Mouse (Mus musculus) brown adipose tissue, adult 24 weeks (tissue): ENCODE measurements at regions not wholly inside any gene's neighbourhood (a gene's known extent, or its start where the extent isn't known, plus 50 kb on each side); places are given as distances from the start of the nearest gene placed in this dataset.

ENCODE experiments used
- H3K27ac ChIP-seq: fragments of 200-500 bp; replicated peaks from 2 replicates; pipeline ENCODE4 v1.5.1; 2012; ENCODE audit warnings: low read depth, mild to moderate bottlenecking, low read length
- H3K4me1 ChIP-seq: fragments of 200-500 bp; 2 replicates; pipeline ENCODE4 v1.6.1; 2012; ENCODE audit warnings: low read length, mixed read lengths; ENCODE audit not compliant: control insufficient read depth, insufficient read depth, insufficient read length
- H3K4me3 ChIP-seq: fragments of 200-500 bp; 2 replicates; pipeline ENCODE4 v1.5.1; 2012; ENCODE audit warnings: low read depth, mild to moderate bottlenecking, low read length, moderate library complexity; ENCODE audit not compliant: insufficient read depth

DNA sequence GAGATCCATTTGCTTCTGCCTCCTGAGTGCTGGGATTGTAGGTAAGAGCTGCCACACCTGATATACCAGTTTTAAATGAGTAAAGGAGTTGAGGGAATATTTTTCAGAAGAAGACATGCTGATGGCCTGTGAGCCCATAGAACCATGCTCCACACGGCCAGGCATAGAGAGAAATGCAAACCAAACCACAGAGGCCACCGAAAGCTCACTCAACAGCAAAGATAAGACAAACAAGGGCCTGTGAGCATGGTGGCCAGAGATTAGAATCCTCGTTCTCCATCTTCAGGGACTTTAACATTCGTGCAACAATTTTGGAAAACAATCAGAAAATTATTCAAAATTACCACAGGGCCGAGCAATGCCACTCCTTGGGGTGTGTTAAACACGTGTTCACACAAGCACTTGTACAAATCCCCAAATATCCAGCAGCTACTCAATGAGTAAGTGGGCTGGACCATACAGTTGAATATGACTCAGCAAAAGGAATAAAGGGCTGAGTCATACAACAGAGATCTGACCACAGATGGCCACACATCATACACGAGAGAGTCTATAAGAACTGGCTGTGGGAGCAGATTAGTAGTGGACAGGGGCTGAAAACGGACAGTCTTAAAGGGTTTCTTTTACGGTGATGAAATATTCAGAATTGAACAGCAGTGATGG, 147.8 kb upstream of the Dapk1 start:
- no peak overlapping the region for H3K27ac ChIP-seq
- H3K4me3 ChIP-seq: no peak overlapping the region
- no peaks in the 10 kb centered on the region for H3K4me1 ChIP-seq

DNA sequence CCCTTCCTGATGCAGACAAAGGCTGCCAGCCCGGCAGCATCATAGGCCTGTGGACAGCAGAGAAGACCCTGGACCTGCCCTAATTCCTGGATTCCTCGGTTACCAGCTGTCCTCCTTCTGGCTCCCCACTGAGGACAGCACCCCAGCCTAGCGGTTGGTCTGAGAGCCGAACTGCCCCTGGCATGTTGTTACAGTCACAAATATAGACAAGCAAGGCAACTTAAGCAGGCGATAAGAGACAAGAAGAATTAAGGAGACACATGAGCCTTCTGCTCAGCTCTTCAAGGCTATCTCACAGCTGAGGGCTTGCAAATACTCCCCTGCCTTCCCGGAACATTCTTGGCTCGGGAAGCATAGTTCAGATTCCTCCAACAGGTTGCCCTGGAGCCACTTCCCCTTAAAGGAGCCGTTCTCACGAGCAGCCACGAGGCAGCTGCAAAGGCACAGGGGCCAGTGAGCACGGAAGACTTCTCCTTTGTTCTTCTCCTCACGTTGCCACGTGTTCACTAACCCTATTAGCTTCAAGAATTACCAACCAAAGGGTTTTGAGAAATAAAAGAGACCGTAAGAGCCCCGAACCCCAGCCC, 146.6 kb upstream of the Dapk1 start:
- Histone ChIP-seq H3K4me1 (no peaks in the 10 kb centered on the region), H3K27ac (no peak overlapping the region), H3K4me3 (0 out of 2 replicates have a peak overlapping the region, but pooled peaks have one; percentile 21)

DNA sequence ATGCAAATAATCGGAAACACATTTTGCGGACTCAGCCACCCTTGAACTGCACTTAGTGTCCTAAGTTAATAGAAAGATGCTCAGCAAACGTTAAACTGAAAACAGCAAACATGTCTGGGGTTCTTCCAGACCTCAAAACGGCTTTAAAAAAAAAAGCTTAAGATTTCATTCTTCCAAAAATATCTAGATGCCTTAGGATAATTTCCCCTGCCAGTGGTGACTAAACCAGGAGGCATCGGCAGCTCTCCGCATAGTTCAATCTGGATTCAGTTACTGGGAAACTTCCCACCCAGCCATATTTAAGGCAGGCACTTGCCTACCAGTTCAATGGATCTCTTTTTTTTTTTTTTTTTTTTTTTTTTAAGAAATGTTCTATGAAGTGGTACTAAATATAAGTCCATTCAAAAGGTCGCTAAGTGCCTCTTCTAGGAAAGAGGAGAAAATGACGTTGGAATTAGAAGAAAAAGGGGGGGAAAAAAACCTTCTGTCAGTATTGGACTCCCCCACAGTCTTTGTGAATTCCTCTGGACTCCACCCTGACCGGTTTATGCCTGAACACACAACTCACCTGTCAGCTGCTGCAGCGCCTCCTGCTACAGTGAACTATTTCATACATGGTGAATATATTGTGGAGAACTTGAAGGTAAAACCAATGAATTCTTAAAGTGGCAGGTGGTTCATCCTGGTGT, 145.7 kb upstream of the Dapk1 start:
- no peaks in the 10 kb centered on the region for H3K4me1 ChIP-seq
- no peak overlapping the region for H3K27ac ChIP-seq
- H3K4me3 ChIP-seq: no peak overlapping the region

DNA sequence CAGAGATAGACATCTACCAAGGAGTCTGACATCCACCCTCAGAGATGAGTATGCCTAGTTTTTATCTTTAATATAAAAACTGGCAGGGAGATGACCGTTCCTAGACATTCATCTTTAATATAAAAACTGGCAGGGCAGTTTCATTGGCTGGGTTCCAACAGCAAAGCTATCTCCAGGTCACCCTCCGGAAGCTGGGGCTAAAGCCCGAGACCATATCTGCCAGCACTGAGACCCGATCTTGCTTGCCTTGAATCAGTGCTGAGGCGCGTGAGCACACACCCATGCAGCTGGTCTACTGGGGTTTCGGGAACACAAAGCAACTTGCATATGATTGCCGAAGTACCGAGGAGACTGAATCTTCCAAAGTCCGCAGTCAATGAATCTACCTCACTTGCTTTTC, 144.5 kb upstream of the Dapk1 start:
- no peaks in the 10 kb centered on the region for H3K4me1 ChIP-seq
- H3K27ac ChIP-seq: no peak overlapping the region
- no peak overlapping the region for H3K4me3 ChIP-seq

DNA sequence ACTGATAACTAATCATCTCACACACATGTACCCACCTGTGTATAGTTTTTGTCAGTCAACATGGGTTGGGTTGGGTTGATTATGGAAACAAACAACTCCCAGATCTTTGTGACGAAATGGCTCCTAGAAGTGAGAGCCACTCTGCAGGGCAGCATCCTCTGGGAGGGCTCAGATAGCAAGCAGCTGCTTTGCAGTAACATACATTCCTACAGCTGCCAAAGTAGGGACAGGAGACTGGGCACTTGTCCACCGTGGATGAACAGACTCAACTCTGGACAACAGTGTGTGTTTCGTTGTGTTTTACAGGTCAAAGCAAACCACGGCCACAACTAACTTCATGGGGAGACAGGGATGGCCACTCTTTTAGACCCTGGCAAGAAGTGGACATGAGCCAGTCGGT, 142.7 kb upstream of the Dapk1 start:
- Histone ChIP-seq H3K4me3 (no peak overlapping the region), H3K4me1 (no peaks in the 10 kb centered on the region), H3K27ac (no peak overlapping the region)

DNA sequence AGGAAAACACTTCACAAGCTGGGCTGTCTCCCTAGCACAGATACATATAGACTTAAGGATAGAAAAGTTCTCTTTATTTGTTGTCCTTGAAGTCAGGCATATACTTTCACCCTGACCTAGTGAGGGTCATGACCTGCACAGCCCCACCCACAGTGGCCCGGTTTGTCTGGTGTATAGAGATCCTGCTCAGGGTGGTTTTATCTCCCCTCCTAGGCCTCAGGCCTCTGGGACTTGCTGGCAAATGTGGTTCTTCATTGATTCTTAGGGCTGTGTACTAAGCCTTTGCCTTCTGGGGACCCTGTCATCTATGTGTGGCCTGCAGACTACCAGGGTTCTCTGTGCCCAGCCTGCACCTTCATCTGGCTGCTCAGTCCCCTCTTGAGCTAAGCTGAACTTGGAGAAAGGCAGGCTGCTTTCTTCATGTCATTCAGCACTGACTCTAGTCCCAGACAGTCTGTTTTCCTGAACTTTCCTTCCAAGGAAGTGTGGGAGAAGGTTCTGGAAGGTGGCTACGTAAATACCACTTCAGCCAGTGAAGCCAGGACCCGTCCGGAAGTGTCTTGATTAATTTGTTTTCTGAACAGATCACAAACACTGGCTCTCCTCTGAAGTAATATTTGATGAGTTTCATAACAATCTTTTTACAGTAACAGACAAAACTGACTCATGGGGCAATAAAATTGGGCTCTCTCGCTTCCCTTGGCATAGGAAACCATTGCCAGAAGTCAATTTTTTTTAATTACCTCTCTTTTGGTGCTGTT, 135.0 kb upstream of the Dapk1 start:
- Histone ChIP-seq H3K4me3 (no peak overlapping the region), H3K4me1 (peaks cover 6% of the 10 kb centered on the region), H3K27ac (peak overlapping the region; percentile 15; the same call in 1 of the 2 replicates)

DNA sequence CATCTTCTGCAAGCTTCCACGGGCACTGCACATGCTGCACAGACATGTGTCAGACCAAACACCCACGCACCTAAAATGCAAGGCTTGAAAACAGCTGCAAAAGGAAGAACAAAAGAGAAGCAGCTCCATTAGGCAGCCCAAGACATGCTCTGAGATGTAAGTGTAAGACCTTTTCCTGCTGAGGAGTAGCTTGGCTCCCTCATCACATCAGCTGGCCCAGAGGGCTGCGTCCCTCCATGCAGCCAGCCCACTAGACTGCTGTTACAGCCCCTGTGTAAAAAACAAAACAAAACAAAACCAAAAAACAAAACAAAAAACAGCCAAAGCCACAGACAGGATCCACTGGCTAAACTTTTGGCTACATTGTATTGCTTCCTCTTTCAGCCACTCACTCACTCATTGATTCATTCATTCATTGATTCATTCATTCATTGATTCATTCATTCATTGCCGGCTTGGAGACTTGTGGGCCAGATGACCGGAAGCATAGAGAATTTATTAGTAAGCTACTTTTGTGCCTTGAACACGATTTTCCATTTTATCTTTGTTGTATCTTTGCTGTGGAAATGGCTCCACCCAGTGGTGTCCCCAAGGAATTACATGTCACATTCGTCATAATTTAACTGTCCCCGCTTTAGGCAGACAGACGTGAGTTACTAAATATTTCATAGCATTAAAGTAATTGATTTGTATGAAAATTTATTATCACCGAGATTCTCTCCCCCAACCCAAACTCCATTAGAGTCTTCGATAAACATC, 133.7 kb upstream of the Dapk1 start:
- Histone ChIP-seq H3K4me3 (no peak overlapping the region), H3K4me1 (peaks cover 6% of the 10 kb centered on the region), H3K27ac (no peak overlapping the region)

DNA sequence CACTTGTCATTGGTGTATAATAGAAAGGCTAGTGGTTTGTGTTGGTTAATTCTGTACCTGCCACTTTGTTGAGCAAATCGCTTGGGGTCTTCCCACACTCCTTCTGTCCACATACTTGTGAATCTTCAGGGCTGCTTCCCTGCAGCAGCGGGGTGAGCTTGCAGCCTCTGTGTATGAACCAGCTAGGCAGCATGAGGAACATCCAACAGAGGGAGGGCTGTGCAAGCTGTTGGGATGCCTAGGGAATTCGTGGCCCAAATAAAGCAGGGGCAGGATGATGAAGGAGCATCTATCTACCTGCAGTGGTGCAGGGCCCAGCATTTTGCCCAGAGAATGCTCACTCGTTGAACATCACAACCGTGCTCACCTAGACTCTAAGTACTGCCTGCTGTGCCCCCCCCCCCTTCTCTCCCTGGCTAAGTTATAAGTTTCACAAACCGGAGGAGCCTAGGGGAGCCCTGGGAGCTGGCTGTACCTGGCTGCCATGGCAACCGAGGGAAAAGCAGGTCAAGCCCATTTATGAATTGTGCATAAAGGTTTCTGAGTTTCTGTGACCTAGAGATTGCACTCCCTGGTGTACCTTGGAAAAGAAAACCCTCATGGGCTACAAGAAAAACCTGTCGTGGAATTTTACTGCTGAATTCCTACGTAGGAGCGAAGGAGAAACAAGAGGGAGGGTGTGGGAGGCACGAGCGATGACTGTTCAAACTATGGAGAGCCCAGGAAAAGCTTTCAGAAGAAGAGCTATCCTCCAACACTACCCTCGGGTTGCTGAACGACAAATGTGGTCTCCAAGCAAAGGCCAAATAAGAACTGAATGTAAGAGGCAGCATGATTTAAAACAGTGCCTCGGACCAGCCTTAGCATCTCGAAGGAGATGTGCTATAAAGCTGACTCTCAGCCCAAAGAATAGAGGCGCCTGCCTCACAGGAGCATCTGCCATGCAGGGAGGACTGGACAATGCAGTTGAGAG, 131.0 kb upstream of the Dapk1 start:
- Histone ChIP-seq H3K27ac (no peak overlapping the region), H3K4me3 (no peak overlapping the region), H3K4me1 (peaks cover 6% of the 10 kb centered on the region)

DNA sequence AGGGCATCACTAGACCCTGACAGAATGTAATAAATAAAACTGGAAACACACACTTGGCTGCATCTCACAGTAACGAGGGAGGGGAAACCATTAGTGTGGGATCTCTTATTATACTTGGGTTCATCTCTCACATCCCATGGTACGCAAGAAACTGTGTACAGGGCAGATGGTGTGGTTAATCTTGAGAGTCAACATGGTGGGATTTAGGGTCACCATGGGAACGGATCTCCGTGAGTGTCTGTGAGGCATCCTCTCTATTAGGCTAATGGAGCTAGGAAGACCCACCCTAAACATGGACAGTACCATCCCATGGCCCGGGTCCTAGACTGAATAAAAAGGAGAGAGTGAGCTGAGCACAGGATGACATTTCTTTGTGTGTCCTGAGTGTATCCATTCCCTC, 130.1 kb upstream of the Dapk1 start:
- no peak overlapping the region for H3K4me3 ChIP-seq
- peaks cover 5% of the 10 kb centered on the region for H3K4me1 ChIP-seq
- H3K27ac ChIP-seq: no peak overlapping the region

DNA sequence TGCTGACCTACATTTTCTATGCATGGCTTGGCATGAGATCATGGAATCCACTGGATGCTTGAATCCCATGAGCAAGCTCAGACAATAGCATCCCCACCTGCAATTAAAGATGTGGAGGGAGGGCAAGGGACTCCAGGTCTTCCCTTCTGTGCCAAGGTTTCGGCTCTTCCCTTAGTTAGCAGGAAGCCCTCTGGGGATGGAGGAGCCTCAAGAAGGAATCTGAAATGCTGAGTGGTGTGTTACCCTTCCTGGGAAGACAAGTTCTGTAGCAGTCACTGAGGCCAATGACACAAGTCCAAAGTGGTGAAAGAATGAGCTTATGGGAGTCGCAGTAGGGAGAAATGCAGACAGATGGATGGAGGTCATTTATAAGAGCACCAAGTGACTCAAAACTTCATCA, 125.4 kb upstream of the Dapk1 start:
- H3K4me1 ChIP-seq: 0 out of 2 replicates have a peak, but pooled peaks cover 2% of the 10 kb centered on the region
- no peak overlapping the region for H3K27ac ChIP-seq
- no peak overlapping the region for H3K4me3 ChIP-seq

DNA sequence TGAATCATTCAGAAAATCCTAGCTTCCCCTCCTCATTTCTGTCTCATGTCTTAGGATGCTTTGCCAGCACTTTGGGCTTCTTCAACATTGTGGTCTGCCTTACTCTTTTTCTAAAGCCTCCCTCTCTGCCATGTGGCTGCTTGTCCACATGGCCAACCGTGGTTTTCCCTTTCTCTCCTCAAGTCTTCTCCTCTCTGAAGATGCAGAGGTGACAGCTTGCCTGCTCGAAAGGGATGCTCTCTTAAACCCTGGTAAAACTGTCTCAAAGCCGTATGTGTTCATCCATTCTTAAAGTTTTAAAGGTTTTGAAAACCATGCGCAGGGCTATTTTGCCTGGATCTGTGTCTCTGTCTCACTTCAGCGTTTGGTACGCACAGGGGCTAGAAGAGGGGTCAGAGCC, 123.4 kb upstream of the Dapk1 start:
- 0 out of 2 replicates have a peak, but pooled peaks cover 2% of the 10 kb centered on the region for H3K4me1 ChIP-seq
- H3K27ac ChIP-seq: no peak overlapping the region
- H3K4me3 ChIP-seq: no peak overlapping the region

DNA sequence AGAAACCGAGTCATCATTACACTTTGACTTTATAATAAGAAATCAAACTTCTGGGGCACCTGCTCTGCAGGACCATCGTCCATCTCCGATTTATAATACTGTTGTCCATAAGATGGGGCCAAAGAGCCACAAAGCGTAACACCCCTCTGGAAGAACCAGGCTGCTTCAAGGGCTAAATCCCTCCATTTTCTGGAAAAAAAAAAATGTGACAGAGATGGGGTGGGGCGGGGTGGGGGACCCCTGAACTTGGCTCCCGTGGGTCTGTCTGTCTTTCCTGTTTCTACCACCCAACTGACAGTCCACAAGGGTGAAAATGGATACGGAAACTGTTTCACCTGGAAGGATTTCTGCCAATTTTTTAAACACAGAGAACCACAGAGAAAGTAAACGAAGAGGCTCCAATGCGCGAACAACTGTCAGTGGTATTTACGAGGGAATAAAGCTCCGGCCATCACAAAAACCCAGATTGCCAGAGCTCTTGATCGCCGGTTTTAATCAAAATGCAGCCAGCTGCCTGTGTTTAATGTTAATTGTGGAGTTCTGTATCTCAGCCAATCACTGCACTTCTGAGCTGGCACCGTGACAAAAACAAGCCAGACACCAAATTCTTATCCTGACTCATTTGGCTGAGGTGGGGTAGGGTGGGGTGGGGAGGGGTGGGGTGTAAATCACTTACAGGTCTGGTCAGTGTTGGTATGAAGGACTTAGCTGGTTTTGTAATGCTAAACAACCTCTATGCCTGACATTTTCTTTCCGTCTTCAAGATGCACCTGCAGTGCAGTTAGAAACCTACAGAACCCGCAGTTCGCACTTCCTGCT, 122.5 kb upstream of the Dapk1 start:
- H3K4me3 ChIP-seq: 0 out of 2 replicates have a peak overlapping the region, but pooled peaks have one; percentile 2
- no peak overlapping the region for H3K27ac ChIP-seq
- 0 out of 2 replicates have a peak, but pooled peaks cover 2% of the 10 kb centered on the region for H3K4me1 ChIP-seq
